Mouse (Mus musculus) CD4-positive, CD25-positive, alpha-beta regulatory T cell (primary cell): Measurements from ENCODE around the gene Jmjd6. TPM values are rescaled to one million over a fixed set of nuclear protein-coding genes. Genes with fewer than 3 reads are reported as not detected.

ENCODE experiments used
- polyA plus RNA-seq: library from polyadenylated mRNA; unstranded; fragments of 100-300 nt; shearing (Covaris generic); gene quantifications from one replicate; pipeline ENCODE4 v1.2.1, GENCODE M21; 2017

Jmjd6 gene
- polyA plus RNA-seq = 73.1 TPM

DNA sequence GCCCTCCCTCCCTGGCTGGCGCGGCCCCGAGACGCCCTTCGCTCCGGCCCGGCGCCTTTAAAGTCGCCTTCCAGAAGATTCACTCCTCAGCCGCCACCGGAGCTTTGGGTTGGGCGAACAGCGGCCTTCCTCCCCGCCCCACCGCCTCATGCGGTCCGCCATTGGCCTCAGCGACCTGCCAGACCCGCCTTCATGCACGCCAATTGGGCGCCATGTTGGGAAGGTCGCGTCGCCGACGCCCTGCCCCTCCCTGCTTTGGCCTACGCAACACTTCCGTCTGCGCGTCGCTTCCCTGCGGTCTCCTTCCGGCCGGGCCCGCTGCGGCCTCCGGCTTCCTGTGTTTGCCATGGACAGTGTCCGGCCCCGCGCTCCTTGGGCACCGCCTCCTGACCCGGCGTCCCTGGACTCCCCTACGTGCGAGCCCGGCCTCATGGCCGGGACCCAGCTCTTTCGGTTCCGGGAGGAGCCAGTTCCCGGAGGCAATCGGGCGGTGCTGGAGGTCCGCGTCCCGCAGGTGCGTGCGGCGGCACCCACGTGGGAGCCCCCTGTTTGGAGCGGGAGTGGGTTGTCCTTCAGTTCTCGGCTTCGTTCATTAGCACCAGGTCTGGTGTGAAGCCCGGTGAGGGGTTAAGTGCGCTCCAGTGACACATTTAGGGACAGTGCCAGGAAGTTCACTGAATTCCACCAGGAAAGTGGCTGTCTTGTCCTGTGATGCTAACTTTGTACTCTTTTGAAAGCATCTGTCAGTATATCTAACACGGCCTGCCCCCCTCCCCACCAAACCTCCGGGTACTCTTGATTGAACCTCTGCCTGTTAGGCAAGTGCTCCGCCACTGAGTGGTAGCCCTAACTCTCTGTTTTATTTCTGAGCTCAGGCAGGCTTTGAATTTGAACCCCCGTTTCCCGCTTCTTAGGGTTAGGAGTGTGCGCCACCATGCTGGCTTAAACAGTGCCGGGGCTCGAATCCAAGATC is at the start of gene Jmjd6, which contains the start of gene Mettl23:
TSS of gene Jmjd6 (minus strand) at position 189 of the 973 bp plus-strand sequence.
TSS of gene Mettl23 (plus strand) at position 18 of the 973 bp plus-strand sequence.

DNA sequence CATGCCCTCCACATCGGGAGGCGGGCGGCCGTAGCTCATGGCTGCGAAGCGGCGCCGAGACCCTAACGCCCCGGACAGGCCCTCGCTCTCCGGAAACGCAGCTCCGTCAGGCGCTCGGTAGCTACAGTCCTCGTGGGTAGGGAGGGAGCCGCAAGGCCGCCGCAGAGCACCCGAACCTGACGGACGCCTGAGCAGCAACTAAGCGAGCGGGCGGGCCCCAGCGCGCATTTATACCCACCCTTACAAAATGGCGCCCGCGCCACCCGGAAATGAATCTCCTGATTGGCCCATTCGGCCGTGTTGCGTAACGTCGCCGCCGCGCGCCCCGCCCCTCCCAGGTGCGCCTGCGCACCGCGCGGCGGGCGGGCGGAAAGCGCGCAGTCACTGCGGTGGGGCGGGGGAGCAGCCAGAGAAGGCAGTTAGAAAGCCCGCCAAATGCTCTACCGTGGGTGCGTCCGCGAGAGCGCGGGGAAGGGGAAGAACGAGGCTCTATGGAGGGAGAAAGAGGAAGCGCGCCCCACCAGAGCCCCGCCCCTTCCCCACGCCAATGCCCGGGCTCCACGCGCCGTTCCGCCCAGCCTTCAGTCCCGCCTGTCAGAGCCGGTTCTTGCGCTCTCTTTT is 9.8 kb upstream of the Jmjd6 start, which contains the start of gene Srsf2:
TSS of gene Srsf2 (minus strand) at position 204 of the 621 bp plus-strand sequence.

DNA sequence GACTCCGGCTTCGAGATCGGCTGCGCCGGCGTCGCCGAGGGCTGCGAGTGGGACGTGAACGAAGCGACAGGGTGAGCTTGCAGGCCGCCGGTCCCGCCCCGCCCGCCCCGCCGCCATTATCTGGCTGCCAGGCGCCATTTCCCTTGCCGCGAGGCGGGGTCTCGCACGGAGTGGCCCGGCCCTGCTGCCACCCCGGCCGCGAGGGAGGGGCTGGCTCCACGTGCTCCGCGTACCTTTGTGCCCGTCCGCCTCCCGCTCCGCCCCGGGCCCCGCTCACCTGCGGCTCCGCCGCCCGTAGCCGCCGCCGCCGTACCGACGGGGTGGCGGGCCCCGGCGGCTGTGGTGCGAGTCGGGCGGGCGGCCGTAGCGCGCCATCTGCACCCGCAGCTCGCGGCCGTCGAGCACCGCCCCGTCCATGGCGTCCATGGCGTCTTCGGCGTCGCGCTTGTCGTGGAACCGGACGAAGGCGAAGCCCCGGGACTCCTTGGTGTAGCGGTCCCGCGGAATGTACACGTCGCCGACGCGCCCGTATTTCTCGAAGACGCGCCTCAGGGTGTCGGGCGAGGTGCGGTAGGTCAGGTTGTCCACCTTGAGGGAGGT is 9.1 kb upstream of the Jmjd6 start, which contains the start of gene Mfsd11:
TSS of gene Mfsd11 (plus strand) at position 150 of the 600 bp plus-strand sequence.

DNA sequence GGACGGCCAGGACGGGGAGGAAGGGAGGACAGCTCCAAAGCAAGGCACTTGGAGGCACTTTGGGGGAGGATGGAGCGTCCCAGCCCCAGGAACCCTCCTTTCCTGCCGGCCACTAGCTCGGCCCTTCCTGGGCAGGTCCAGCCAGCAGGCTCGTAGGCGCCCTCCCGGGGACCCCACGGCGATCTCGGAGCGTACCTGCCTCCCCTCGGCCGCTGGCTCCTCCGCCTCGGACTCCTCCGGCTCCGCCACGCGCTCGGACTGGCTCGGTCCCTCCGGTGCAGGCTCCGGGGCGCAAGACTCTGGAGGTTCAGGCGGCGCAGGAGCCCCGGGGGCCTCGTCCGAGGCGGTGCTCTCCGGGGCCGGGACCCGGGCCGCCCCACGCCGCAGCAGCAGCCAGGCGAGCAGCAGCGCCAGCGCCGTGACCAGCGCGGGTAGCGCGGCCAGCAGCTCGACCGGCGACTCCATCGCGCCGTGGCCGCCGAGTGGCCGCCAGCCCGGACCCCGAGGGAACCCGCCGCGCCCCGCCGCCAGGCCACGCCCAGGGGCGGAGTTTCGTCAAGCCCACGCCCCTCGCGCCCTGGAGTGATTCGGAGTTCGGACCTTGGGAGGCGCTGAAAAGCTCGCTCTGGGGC is 15.6 kb downstream of the Jmjd6 start, which contains the start of gene Mxra7:
TSS of gene Mxra7 (minus strand) at position 513 of the 632 bp plus-strand sequence.

Other genes with a start within 250 kb of the Jmjd6 start
- 12.4 TPM for gene Rhbdf2, start 216.4 kb downstream of the Jmjd6 start, polyA plus RNA-seq
- gene Prcd, start 189.9 kb downstream of the Jmjd6 start, polyA plus RNA-seq = 0.23 TPM
- not detected for gene Cygb, start 189.1 kb downstream of the Jmjd6 start, polyA plus RNA-seq
- not detected for gene St6galnac1, start 67.9 kb downstream of the Jmjd6 start, polyA plus RNA-seq
- gene Mxra7, start 15.4 kb downstream of the Jmjd6 start, polyA plus RNA-seq = 0.08 TPM
- gene Mettl23, start 171 bp downstream of the Jmjd6 start, polyA plus RNA-seq = 208 TPM
- gene Mfsd11, start 9.0 kb upstream of the Jmjd6 start, polyA plus RNA-seq = 24.5 TPM
- gene Srsf2, start 9.6 kb upstream of the Jmjd6 start, polyA plus RNA-seq = 471 TPM
- gene Mgat5b, start 75.4 kb upstream of the Jmjd6 start, polyA plus RNA-seq = not detected